Mouse (Mus musculus): ENCODE results near the gene Pask.

DNA sequence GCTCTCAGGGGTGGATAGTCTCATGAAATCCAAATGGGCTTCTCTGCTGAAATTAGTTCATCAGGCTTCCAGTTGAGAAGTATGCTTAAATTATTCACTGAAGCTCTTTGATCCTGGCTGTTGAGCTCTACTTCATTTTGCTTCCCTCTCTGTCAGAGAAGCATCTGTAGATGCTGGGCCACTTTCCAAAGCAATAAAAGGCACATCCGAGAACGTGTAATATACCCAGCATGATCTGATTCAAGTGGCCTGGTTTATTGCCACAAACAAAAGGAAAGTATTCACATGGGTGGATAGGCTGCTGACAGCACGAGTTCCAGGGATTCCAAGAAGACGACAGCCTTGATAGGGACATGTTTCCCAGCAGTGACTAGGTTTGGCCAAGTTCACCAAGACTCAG, 6.4 kb upstream of the Pask start:
- TF ChIP-seq CHD2 (IDR thresholded peaks at IDR 0.05; ENCODE audit: low read length) (no peak), POLR2A (IDR thresholded peaks at IDR 0.05; ENCODE audit: control insufficient read depth in 1 of 2, insufficient read depth in 1 of 2, low read depth in 1 of 2, low read length in 2 of 2, poor library complexity in 1 of 2) (no peak), CTCF (IDR thresholded peaks at IDR 0.05 in 2 of 3, conservative IDR thresholded peaks at IDR 0.05 in 1 of 3; ENCODE audit: control insufficient read depth in 1 of 3, insufficient read depth in 1 of 3, low read depth in 2 of 3, low read length in 3 of 3, poor library complexity in 1 of 3, severe bottlenecking in 1 of 3) (no peak), HCFC1 (IDR thresholded peaks at IDR 0.05; ENCODE audit: low read depth, low read length) (no peak), E2F4 (IDR thresholded peaks at IDR 0.05; ENCODE audit: borderline replicate concordance, low read depth, low read length) (no peak), USF2 (IDR thresholded peaks at IDR 0.05; ENCODE audit: borderline replicate concordance in 1 of 2, insufficient read depth in 1 of 2, low read depth in 1 of 2, low read length in 2 of 2) (no peak), USF1 (IDR thresholded peaks at IDR 0.05; ENCODE audit: low read depth, low read length) (no peak), SIN3A (IDR thresholded peaks at IDR 0.05; ENCODE audit: low read length) (no peak), CHD1 (IDR thresholded peaks at IDR 0.05; ENCODE audit: low read depth, low read length) (no peak), EP300 (IDR thresholded peaks at IDR 0.05; ENCODE audit: low read depth in 1 of 2, low read length in 2 of 2) (no peak), TBP (IDR thresholded peaks at IDR 0.05; ENCODE audit: low read depth, low read length) (no peak)
